In the genomic region with DNA sequence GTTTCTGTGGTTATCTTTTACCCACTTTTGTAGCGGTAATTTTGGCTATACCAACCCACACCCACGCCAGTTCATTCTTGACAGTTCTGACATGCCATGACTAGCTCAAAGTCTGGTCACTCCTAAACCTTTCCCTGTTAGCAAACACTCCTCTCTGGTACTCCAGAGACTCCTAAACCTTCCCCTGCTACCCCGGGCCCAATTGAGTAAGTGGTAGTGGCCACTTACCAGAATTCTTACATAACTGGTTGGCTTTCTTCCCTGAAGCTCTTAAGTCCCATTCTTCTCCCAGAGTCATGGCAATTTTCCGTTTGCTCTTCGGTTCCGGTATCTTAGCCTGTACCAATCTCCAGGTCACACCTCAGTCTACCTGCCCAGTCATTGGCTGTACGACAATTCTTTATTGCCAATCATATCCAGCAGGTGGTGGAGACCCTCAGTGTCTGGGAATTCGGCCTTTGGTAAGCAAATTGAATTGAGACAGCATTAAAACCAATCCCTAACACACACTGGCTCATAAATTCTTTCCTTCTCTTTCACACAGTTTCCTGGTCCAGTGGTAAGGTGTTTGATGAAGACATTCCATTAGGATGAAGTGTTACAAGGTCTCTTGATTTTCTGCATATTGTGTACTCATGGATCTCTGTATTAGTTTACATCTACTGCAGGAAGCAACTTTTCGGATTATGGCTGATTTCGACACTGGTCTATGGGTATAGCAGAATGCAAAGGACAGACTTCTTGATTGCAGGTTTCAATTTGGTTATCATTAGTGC, we compare ENCODE assay signal across 24 mouse cellular contexts. TPM values are rescaled to one million over a fixed set of nuclear protein-coding genes. Genes with fewer than 3 reads are reported as not detected.
A peak's percentile ranks its signal among the peaks of the same experiment; 100 is the strongest.
DNase-seq lines count a peak whose midpoint lies in the region; ATAC-seq and TF ChIP-seq lines count a peak whose summit lies in the region.
"Had no signal": no experiment of that assay in that cellular context is flagged by ENCODE, and none has a peak within 500 bp of the region (broad histone marks: within the 10 kb centered on the region; RNA-seq: fewer than 3 reads in every experiment).

No protein-coding gene starts in this region.

- no peak overlapping the region for H3K4me3 ChIP-seq in lung, postnatal 0 days (ENCODE audit: low read depth, low read length)
- no peak overlapping the region for H3K4me3 ChIP-seq in hindbrain, embryonic 13.5 days
- H3K4me3 ChIP-seq: heart, embryonic 15.5 days; limb, embryonic 10.5 days; myocyte; neural tube, embryonic 13.5 days had no signal

- H3K4me1 ChIP-seq in lung, postnatal 0 days (ENCODE audit: insufficient read depth, low read depth, low read length): no peaks in the 10 kb centered on the region
- H3K4me1 ChIP-seq in hindbrain, embryonic 13.5 days (replicated peaks): no peaks in the 10 kb centered on the region
- H3K4me1 ChIP-seq: heart, embryonic 15.5 days; limb, embryonic 10.5 days; neural tube, embryonic 13.5 days had no signal

- TF ChIP-seq CTCF in lung, postnatal 0 days (IDR thresholded peaks at IDR 0.05): no peak

- WGBS in lung, postnatal 0 days: 52% methylated on average over 10 of the region's 10 CpGs
- WGBS in hindbrain, embryonic 13.5 days: 93% methylated on average over 10 of the region's 10 CpGs

- peak; percentile 86 for TF ChIP-seq EP300 in lung, postnatal 0 days (IDR thresholded peaks at IDR 0.05)

- no peak overlapping the region for H3K9ac ChIP-seq in lung, postnatal 0 days (replicated peaks; ENCODE audit: low read depth)
- no peak overlapping the region for H3K9ac ChIP-seq in hindbrain, embryonic 13.5 days
- H3K9ac ChIP-seq: heart, embryonic 15.5 days; liver, postnatal 0 days; neural tube, embryonic 13.5 days had no signal

- H3K27ac ChIP-seq in lung, postnatal 0 days (ENCODE audit: low read length): no peak overlapping the region
- no peak overlapping the region for H3K27ac ChIP-seq in hindbrain, embryonic 13.5 days
- H3K27ac ChIP-seq: heart, embryonic 15.5 days; limb, embryonic 10.5 days; neural tube, embryonic 13.5 days had no signal

- 0 out of 2 replicates have a peak overlapping the region, but pooled peaks have one; percentile 9 for H3K4me2 ChIP-seq in lung, postnatal 0 days (replicated peaks; ENCODE audit: low read depth, low read length)
- no peak overlapping the region for H3K4me2 ChIP-seq in hindbrain, embryonic 13.5 days
- H3K4me2 ChIP-seq: heart, embryonic 15.5 days; neural tube, embryonic 13.5 days had no signal

- H3K9me3 ChIP-seq in lung, postnatal 0 days (ENCODE audit: low read length): no peaks in the 10 kb centered on the region
- no peaks in the 10 kb centered on the region for H3K9me3 ChIP-seq in hindbrain, embryonic 13.5 days
- H3K9me3 ChIP-seq: heart, embryonic 15.5 days; limb, embryonic 10.5 days; neural tube, embryonic 13.5 days had no signal

- peak; percentile 26 for DNase-seq in adrenal gland, postnatal 10 days
- DNase-seq in adrenal gland, adult 8-10 months: no peak
- peak; percentile 94 for DNase-seq in gonadal fat pad, adult 2 months (ENCODE audit: low read depth)
- DNase-seq in lung, postnatal 0 days (ENCODE audit: low spot score): peak; percentile 81
- peak; percentile 13 for DNase-seq in skeletal muscle tissue, adult 2 months (ENCODE audit: low read depth, low spot score)
- DNase-seq in frontal cortex, postnatal 10 days (ENCODE audit: low spot score in 2 of 2): no peak
- DNase-seq: cerebellum, adult 9-10 months; heart, postnatal 4 days; kidney, adult 9 months; kidney, postnatal 14 days; liver; liver, postnatal 0 days; midbrain, embryonic 14.5 days; right cerebral cortex, postnatal 4 days; thymus, adult 18-20 months; thymus, postnatal 36 days had no signal

- peak; percentile 98 for ATAC-seq in lung, postnatal 0 days
- no peak for ATAC-seq in hindbrain, embryonic 13.5 days (ENCODE audit: low FRiP score)
- ATAC-seq: forebrain, embryonic 14.5 days; hindbrain, embryonic 16.5 days; intestine, embryonic 16.5 days; liver, postnatal 0 days had no signal

- no peaks in the 10 kb centered on the region for H3K36me3 ChIP-seq in lung, postnatal 0 days (ENCODE audit: insufficient read depth, low read length)
- no peaks in the 10 kb centered on the region for H3K36me3 ChIP-seq in hindbrain, embryonic 13.5 days
- H3K36me3 ChIP-seq: heart, embryonic 15.5 days; limb, embryonic 10.5 days; neural tube, embryonic 13.5 days had no signal

- no peaks in the 10 kb centered on the region for H3K27me3 ChIP-seq in lung, postnatal 0 days (replicated peaks; ENCODE audit: insufficient read depth, low read length)
- no peaks in the 10 kb centered on the region for H3K27me3 ChIP-seq in hindbrain, embryonic 13.5 days
- H3K27me3 ChIP-seq: heart, embryonic 15.5 days; neural tube, embryonic 13.5 days had no signal

RNA-seq across cellular contexts. Expression of a gene that starts 38.6 kb away (rescaled TPM):
- total RNA-seq in adrenal gland, postnatal 10 days (2021): 10 to 100 TPM; 38.2 to 45.3 TPM
- 10 to 100 TPM; 39.4 to 59.3 (median 53.6) TPM for total RNA-seq in adrenal gland, adult 8-10 months (2022)
- polyA plus RNA-seq in gonadal fat pad, adult 2 months (2012; rRNA removed): 38.2 and 49.3 TPM in 2 replicates
- 139 and 157 TPM in 2 replicates for polyA plus RNA-seq in lung, postnatal 0 days (2015; fragmentation: Nextera tagmentation; extraction: Ambion mirVana)
- 85.0 and 86.3 TPM in 2 replicates for polyA plus RNA-seq in hindbrain, embryonic 13.5 days (2015; fragmentation: Nextera tagmentation; extraction: Ambion mirVana)

Comparison
In these comparisons a context has a peak if more than half of its experiments do, and no peak if none do; other contexts are left out.
1. DNase-seq: peak in adrenal gland, postnatal 10 days (single experiment), gonadal fat pad, adult 2 months (single experiment), lung, postnatal 0 days (single experiment) and skeletal muscle tissue, adult 2 months (single experiment); none in adrenal gland, adult 8-10 months (single experiment) and frontal cortex, postnatal 10 days (0 of 2).